Mouse (Mus musculus) heart, adult 2 months (tissue): ENCODE measurements around the gene Galntl6.

Experiments used
- CTCF ChIP-seq: fragments of 200-600 bp; IDR thresholded peaks from 2 replicates; pipeline ENCODE4 v1.8.1; 2022; ENCODE audit warnings: antibody characterized with exemption, mild to moderate bottlenecking, moderate library complexity
- POLR2A ChIP-seq: fragments of 200-500 bp; IDR thresholded peaks from 2 replicates; pipeline ENCODE4 v1.6.1; 2011; ENCODE audit warnings: mild to moderate bottlenecking, low read depth, low read length, control low read depth; ENCODE audit not compliant: insufficient read depth

GRCm38 (mm10) chr8:57966676-57967075 lies 945.8 kb downstream of the Galntl6 start:
- TF ChIP-seq POLR2A: no peak
- TF ChIP-seq CTCF: peak; percentile 41
